Mouse (Mus musculus) myocyte (in vitro differentiated cells): Measurements from ENCODE around the gene Serpini1. TPM values are rescaled to one million over a fixed set of nuclear protein-coding genes. Genes with fewer than 3 reads are reported as not detected.

Source experiments
- H3K27me3 ChIP-seq: one replicate; pipeline ENCODE4 v1.6.1; 2011; ENCODE audit not compliant: control insufficient read depth, insufficient read depth, insufficient read length
- H3K36me3 ChIP-seq: one replicate; pipeline ENCODE4 v1.6.1; 2011; ENCODE audit not compliant: control insufficient read depth, insufficient read depth
- H3K4me2 ChIP-seq: one replicate; pipeline ENCODE4 v1.6.1; 2011; ENCODE audit warnings: low read depth, control low read depth
- H3K4me3 ChIP-seq: one replicate; pipeline ENCODE4 v1.5.1; 2011; ENCODE audit warnings: mild to moderate bottlenecking, control low read depth, moderate library complexity
- H3K79me2 ChIP-seq: one replicate; pipeline ENCODE4 v1.6.1; 2011; ENCODE audit not compliant: control insufficient read depth, insufficient read depth
- H3ac ChIP-seq: one replicate; pipeline ENCODE4 v1.6.1; 2011; ENCODE audit not compliant: control insufficient read depth, insufficient read length
- CEBPB ChIP-seq: IDR thresholded peaks from 2 replicates; pipeline ENCODE4 v1.6.1; 2011; ENCODE audit warnings: mild to moderate bottlenecking, moderate library complexity; ENCODE audit not compliant: poor library complexity, insufficient read depth, severe bottlenecking
- E2F4 ChIP-seq: IDR thresholded peaks from one replicate; pipeline ENCODE4 v1.6.1; 2011; ENCODE audit warnings: mild to moderate bottlenecking, control low read depth, moderate library complexity; ENCODE audit not compliant: insufficient read depth
- MAX ChIP-seq: IDR thresholded peaks from one replicate; pipeline ENCODE4 v1.6.1; 2011; ENCODE audit warnings: low read depth, mild to moderate bottlenecking, control low read depth
- MYOD1 ChIP-seq, 3 experiments: IDR thresholded peaks; one replicate each; pipeline ENCODE4 v1.6.1; 2011; ENCODE audit warnings: control low read depth in 2 of 3, low read depth in 2 of 3, mild to moderate bottlenecking in 2 of 3, moderate library complexity in 1 of 3; ENCODE audit not compliant: insufficient read length in 2 of 3, control insufficient read depth in 1 of 3
- MYOG ChIP-seq, 3 experiments: IDR thresholded peaks; one replicate each; pipeline ENCODE4 v1.6.1; 2011; ENCODE audit warnings: control low read depth in 2 of 3, low read depth in 2 of 3, mild to moderate bottlenecking in 2 of 3; ENCODE audit not compliant: insufficient read length in 2 of 3, control insufficient read depth in 1 of 3, insufficient read depth in 1 of 3
- POLR2A ChIP-seq: IDR thresholded peaks from one replicate; pipeline ENCODE4 v1.6.1; 2011; ENCODE audit warnings: low read depth, mild to moderate bottlenecking, control low read depth, moderate library complexity; ENCODE audit not compliant: insufficient read length
- POLR2AphosphoS2 ChIP-seq: IDR thresholded peaks from one replicate; pipeline ENCODE4 v1.6.1; 2011; ENCODE audit warnings: low read depth, control low read depth; ENCODE audit not compliant: insufficient read length
- REST ChIP-seq: IDR thresholded peaks from one replicate; pipeline ENCODE4 v1.6.1; 2011; ENCODE audit warnings: mild to moderate bottlenecking, control low read depth, moderate library complexity; ENCODE audit not compliant: insufficient read depth, insufficient read length
- SRF ChIP-seq: IDR thresholded peaks from one replicate; pipeline ENCODE4 v1.6.1; 2011; ENCODE audit warnings: low read depth; ENCODE audit not compliant: control insufficient read depth, insufficient read length
- TCF12 ChIP-seq: IDR thresholded peaks from one replicate; pipeline ENCODE4 v1.6.1; 2011; ENCODE audit warnings: mild to moderate bottlenecking, control low read depth; ENCODE audit not compliant: poor library complexity, insufficient read depth, severe bottlenecking
- TCF3 ChIP-seq: IDR thresholded peaks from one replicate; pipeline ENCODE4 v1.6.1; 2011; ENCODE audit warnings: low read depth, control low read depth; ENCODE audit not compliant: insufficient read length
- USF1 ChIP-seq: IDR thresholded peaks from one replicate; pipeline ENCODE4 v1.6.1; 2011; ENCODE audit warnings: low read depth, mild to moderate bottlenecking, control low read depth, moderate library complexity
- polyA plus RNA-seq: library from polyadenylated mRNA; unstranded; fragments of >200 nt; fragmentation: generic; extraction: Trizol; gene quantifications from one replicate; pipeline ENCODE4 v1.2.1, GENCODE M21; 2012; ENCODE audit warnings: missing spikeins

Gene Serpini1
- polyA plus RNA-seq = 0.14 TPM

DNA sequence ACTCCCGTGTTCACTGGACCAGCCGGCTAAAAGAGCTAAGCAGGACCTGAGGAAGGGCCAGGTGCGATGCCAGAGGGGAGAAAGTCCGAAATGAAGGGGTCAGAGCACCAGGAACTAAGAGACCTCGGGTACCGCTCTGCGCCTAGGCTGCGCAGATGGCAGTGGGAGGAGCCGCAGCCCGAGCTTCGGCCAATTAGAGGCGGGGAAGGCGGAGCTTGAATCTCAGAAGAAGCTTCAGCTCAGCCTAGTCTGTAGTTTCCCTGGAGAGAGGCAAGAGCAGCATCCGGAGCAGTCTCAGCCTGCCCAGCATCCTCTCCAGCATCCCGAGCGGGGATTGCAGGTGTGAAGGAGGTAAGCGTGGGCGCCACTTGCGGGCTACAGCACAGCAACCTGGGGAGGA lies at the start of gene Serpini1:
Gene Serpini1, plus strand, starts transcription at position 256 of the 400 bp plus-strand sequence.
- Histone ChIP-seq H3K4me3 (peak within 1 kb of the TSS; percentile 69), H3K79me2 (peaks cover 40% of the 10 kb centered on the region), H3K4me2 (peak within 1 kb of the TSS; percentile 76), H3ac (peak within 1 kb of the TSS; percentile 68), H3K27me3 (no peaks in the 10 kb centered on the region), H3K36me3 (no peaks in the 10 kb centered on the region)
- TF ChIP-seq MYOG (IDR thresholded peaks at IDR 0.05; ENCODE audit: control insufficient read depth in 1 of 3, insufficient read depth in 1 of 3, insufficient read length in 2 of 3, low read depth in 2 of 3) (peak in 1 of 3 experiments; percentile 2), POLR2A (peak; percentile 32), CEBPB (no peak)

DNA sequence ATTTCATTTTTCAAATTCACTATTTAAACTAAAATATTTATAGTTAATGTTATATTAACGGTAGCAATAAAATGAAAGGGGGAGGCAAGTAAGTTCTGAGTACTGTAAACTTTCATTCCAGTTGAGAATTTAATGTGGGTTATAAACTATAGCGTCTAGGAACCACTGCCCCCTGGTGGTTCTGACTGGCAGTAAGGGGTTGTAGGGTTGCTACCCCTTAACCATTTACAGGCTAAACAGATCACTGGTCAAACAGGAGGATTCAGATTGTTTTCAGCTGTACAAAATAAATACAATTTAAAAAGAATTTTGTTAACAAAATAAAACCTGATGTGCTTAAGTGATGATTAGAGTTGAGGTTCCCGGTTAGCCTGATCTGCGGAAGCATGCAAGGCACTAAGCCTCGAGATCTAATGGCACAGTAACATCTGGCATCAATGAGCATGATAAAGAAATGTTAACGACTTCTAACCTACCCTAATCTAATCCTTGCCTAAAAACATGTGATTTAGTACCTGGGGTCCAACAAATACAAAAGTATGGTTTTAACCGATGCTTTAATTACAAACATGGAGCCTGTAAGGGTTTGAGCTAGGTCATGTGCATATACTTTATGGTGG lies 39.6 kb upstream of the Serpini1 start:
- TF ChIP-seq MYOD1 (IDR thresholded peaks at IDR 0.05; ENCODE audit: control insufficient read depth in 1 of 3, insufficient read length in 2 of 3, low read depth in 2 of 3) = no peak
- no peak for TF ChIP-seq POLR2A
- TF ChIP-seq USF1 = no peak
- no peak for TF ChIP-seq CEBPB
- no peak for TF ChIP-seq REST
- no peak for TF ChIP-seq TCF12
- no peak for TF ChIP-seq E2F4
- no peak for TF ChIP-seq MAX
- TF ChIP-seq TCF3 = no peak
- TF ChIP-seq MYOG (IDR thresholded peaks at IDR 0.05; ENCODE audit: control insufficient read depth in 1 of 3, insufficient read depth in 1 of 3, insufficient read length in 2 of 3, low read depth in 2 of 3) = no peak
- TF ChIP-seq SRF = no peak
- H3K79me2 ChIP-seq = no peaks in the 10 kb centered on the region
- no peak overlapping the region for H3K4me3 ChIP-seq
- H3ac ChIP-seq = no peak overlapping the region
- no peaks in the 10 kb centered on the region for H3K27me3 ChIP-seq
- H3K36me3 ChIP-seq = peaks cover 14% of the 10 kb centered on the region
- no peak overlapping the region for H3K4me2 ChIP-seq

- no peak overlapping the region for H3ac ChIP-seq
- TF ChIP-seq MYOG (IDR thresholded peaks at IDR 0.05; ENCODE audit: control insufficient read depth in 1 of 3, insufficient read depth in 1 of 3, insufficient read length in 2 of 3, low read depth in 2 of 3) (no peak), TCF3 (no peak), USF1 (no peak), E2F4 (no peak), CEBPB (no peak), SRF (no peak)
- H3K4me2 ChIP-seq = no peak overlapping the region
- no peak overlapping the region for H3K4me3 ChIP-seq
- no peaks in the 10 kb centered on the region for H3K27me3 ChIP-seq
- H3K79me2 ChIP-seq = no peaks in the 10 kb centered on the region
- peaks cover 10% of the 10 kb centered on the region for H3K36me3 ChIP-seq
Observed at GRCm38 (mm10) chr3:75521314-75521713, 36.0 kb upstream of the Serpini1 start.

GRCm38 (mm10) chr3:75522527-75522926 lies 34.8 kb upstream of the Serpini1 start:
- no peaks in the 10 kb centered on the region for H3K79me2 ChIP-seq
- H3K36me3 ChIP-seq = peaks cover 19% of the 10 kb centered on the region
- no peaks in the 10 kb centered on the region for H3K27me3 ChIP-seq
- TF ChIP-seq E2F4 (no peak), CEBPB (no peak), REST (no peak), POLR2A (no peak), MYOG (IDR thresholded peaks at IDR 0.05; ENCODE audit: control insufficient read depth in 1 of 3, insufficient read depth in 1 of 3, insufficient read length in 2 of 3, low read depth in 2 of 3) (no peak), TCF3 (no peak), TCF12 (no peak), SRF (no peak), MAX (no peak), POLR2AphosphoS2 (no peak), MYOD1 (IDR thresholded peaks at IDR 0.05; ENCODE audit: control insufficient read depth in 1 of 3, insufficient read length in 2 of 3, low read depth in 2 of 3) (no peak), USF1 (no peak)
- no peak overlapping the region for H3K4me3 ChIP-seq
- H3ac ChIP-seq = no peak overlapping the region
- H3K4me2 ChIP-seq = no peak overlapping the region

DNA sequence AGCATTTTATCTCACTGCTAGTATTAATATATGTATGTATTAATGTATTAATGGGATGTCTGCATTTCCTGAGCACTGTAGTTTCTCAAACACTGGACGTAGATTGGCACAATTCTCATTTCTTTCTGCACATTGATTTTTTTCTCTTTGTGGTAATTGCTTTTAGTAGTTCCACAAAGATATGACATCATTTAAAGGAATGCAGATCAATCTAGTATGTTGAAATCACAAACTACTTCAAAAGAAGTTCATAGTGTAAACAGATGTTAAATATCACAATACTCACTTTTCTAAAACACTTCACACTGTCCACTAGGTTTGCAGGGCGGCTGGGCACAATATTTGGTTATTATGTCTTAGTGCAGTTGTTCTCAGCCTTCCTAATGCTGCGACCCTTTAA lies 26.3 kb upstream of the Serpini1 start:
- no peak for TF ChIP-seq MAX
- peaks cover 33% of the 10 kb centered on the region for H3K36me3 ChIP-seq
- H3ac ChIP-seq = no peak overlapping the region
- no peak overlapping the region for H3K4me3 ChIP-seq
- no peak overlapping the region for H3K4me2 ChIP-seq
- H3K79me2 ChIP-seq = peaks cover 11% of the 10 kb centered on the region
- H3K27me3 ChIP-seq = no peaks in the 10 kb centered on the region
